Mouse (Mus musculus): ENCODE measurements around the gene Chst8.

Chst8 gene

DNA sequence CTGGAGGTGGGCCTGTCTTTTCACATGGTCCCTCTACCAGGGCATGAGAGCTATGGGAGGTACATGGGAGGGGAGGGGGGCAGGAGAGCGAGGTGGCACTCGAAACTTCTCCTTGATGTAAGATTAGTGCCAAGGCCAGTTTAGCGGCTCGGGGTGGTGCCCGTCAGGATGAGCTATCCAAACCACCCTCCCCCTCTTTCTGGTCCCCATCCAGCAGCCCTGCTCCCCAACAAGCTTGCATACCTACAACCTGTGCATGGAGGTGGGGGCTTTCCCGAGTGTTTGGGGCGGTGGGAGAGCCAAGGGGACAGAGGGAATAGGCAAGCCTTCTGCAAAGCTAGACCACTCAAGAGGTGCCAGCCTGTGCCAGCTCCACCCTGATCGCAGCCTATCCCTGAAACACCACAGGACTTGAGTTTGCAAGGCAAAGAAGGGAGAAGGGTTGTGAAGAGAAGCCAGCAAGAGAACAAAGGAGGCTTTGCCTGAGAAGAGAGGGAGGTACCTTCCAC lies 182.8 kb downstream of the Chst8 start:
- no peak for DNase-seq (ENCODE audit: low spot score)
